Mouse (Mus musculus) ES-Bruce4 (cell line): Measurements from ENCODE around the gene Gm9747. TPM values are rescaled to one million over a fixed set of nuclear protein-coding genes. Genes with fewer than 3 reads are reported as not detected.

Source experiments
- H3K27ac ChIP-seq: 2 replicates; pipeline ENCODE4 v1.5.1; 2012; ENCODE audit warnings: low read length, inconsistent platforms; ENCODE audit not compliant: insufficient read depth
- H3K27me3 ChIP-seq: 2 replicates; pipeline ENCODE4 v1.6.1; 2012; ENCODE audit warnings: mild to moderate bottlenecking, low read length, inconsistent platforms; ENCODE audit not compliant: control insufficient read depth, poor library complexity, insufficient read depth, severe bottlenecking
- H3K36me3 ChIP-seq: 2 replicates; pipeline ENCODE4 v1.6.1; 2012; ENCODE audit warnings: inconsistent platforms, mild to moderate bottlenecking, low read length, moderate library complexity; ENCODE audit not compliant: control insufficient read depth, poor library complexity, insufficient read depth, severe bottlenecking
- H3K4me1 ChIP-seq: one replicate; pipeline ENCODE4 v1.8.1; 2011; ENCODE audit warnings: low read length; ENCODE audit not compliant: control insufficient read depth, insufficient read depth
- H3K4me3 ChIP-seq: 2 replicates; pipeline ENCODE4 v1.5.1; 2011; ENCODE audit warnings: low read depth, mild to moderate bottlenecking, low read length
- H3K9ac ChIP-seq: 2 replicates; pipeline ENCODE4 v1.6.1; 2012; ENCODE audit warnings: low read depth, mild to moderate bottlenecking, inconsistent platforms; ENCODE audit not compliant: poor library complexity, severe bottlenecking
- H3K9me3 ChIP-seq: replicated peaks from 2 replicates; pipeline ENCODE4 v1.6.1; 2012; ENCODE audit warnings: mild to moderate bottlenecking, low read length, inconsistent platforms; ENCODE audit not compliant: control insufficient read depth, poor library complexity, insufficient read depth, severe bottlenecking
- CTCF ChIP-seq: IDR thresholded peaks from one replicate; pipeline ENCODE4 v1.8.1; 2011; ENCODE audit warnings: low read depth, low read length
- EP300 ChIP-seq: IDR thresholded peaks from 2 replicates; pipeline ENCODE4 v1.6.1; 2011; ENCODE audit warnings: low read depth, low read length; ENCODE audit not compliant: insufficient read depth
- POLR2A ChIP-seq: IDR thresholded peaks from one replicate; pipeline ENCODE4 v1.8.1; 2011; ENCODE audit warnings: low read length; ENCODE audit not compliant: insufficient read depth
- polyA plus RNA-seq: library from polyadenylated mRNA; stranded (reverse); fragments of >200 nt; gene quantifications from 2 replicates; pipeline ENCODE4 v1.2.4, GENCODE M21; 2011; ENCODE audit warnings: low read depth; ENCODE audit not compliant: missing spikeins, insufficient read depth, insufficient read length

Gene Gm9747
- polyA plus RNA-seq, 1 experiment: not detected

- H3K27me3 ChIP-seq: no peaks in the 10 kb centered on the region
- no peak overlapping the region for H3K27ac ChIP-seq
- no peak overlapping the region for H3K9ac ChIP-seq
- H3K36me3 ChIP-seq: no peaks in the 10 kb centered on the region
- no peak overlapping the region for H3K4me3 ChIP-seq
- no peaks in the 10 kb centered on the region for H3K4me1 ChIP-seq
- TF ChIP-seq EP300 (no peak), POLR2A (no peak), CTCF (no peak)
- H3K9me3 ChIP-seq: no peaks in the 10 kb centered on the region
Observed at GRCm38 (mm10) chr1:82261638-82262037, 28.7 kb downstream of the Gm9747 start.

GRCm38 (mm10) chr1:82262331-82262730, 29.4 kb downstream of the Gm9747 start:
- Histone ChIP-seq H3K27me3 (no peaks in the 10 kb centered on the region), H3K4me3 (no peak overlapping the region), H3K36me3 (no peaks in the 10 kb centered on the region), H3K9ac (no peak overlapping the region), H3K27ac (no peak overlapping the region), H3K9me3 (no peaks in the 10 kb centered on the region), H3K4me1 (no peaks in the 10 kb centered on the region)
- TF ChIP-seq EP300 (no peak), CTCF (no peak)

GRCm38 (mm10) chr1:82267547-82267946, 34.6 kb downstream of the Gm9747 start:
- H3K36me3 ChIP-seq: no peaks in the 10 kb centered on the region
- H3K27ac ChIP-seq: no peak overlapping the region
- TF ChIP-seq POLR2A (no peak), EP300 (no peak), CTCF (no peak)
- no peak overlapping the region for H3K9ac ChIP-seq
- H3K4me1 ChIP-seq: no peaks in the 10 kb centered on the region
- H3K27me3 ChIP-seq: no peaks in the 10 kb centered on the region
- H3K9me3 ChIP-seq: no peaks in the 10 kb centered on the region
- H3K4me3 ChIP-seq: no peak overlapping the region

- H3K36me3 ChIP-seq: no peaks in the 10 kb centered on the region
- no peaks in the 10 kb centered on the region for H3K9me3 ChIP-seq
- TF ChIP-seq CTCF (no peak), EP300 (no peak), POLR2A (no peak)
- H3K4me3 ChIP-seq: no peak overlapping the region
- H3K27ac ChIP-seq: no peak overlapping the region
- H3K4me1 ChIP-seq: no peaks in the 10 kb centered on the region
- H3K27me3 ChIP-seq: no peaks in the 10 kb centered on the region
- no peak overlapping the region for H3K9ac ChIP-seq
Observed at GRCm38 (mm10) chr1:82272231-82272630, 39.3 kb downstream of the Gm9747 start.

- Histone ChIP-seq H3K4me1 (no peaks in the 10 kb centered on the region), H3K9me3 (no peaks in the 10 kb centered on the region), H3K36me3 (no peaks in the 10 kb centered on the region), H3K4me3 (no peak overlapping the region), H3K27me3 (no peaks in the 10 kb centered on the region), H3K9ac (no peak overlapping the region), H3K27ac (no peak overlapping the region)
- TF ChIP-seq POLR2A (no peak), EP300 (no peak), CTCF (no peak)
Observed at GRCm38 (mm10) chr1:82273529-82273928, 40.6 kb downstream of the Gm9747 start.

- no peaks in the 10 kb centered on the region for H3K4me1 ChIP-seq
- H3K27ac ChIP-seq: no peak overlapping the region
- no peaks in the 10 kb centered on the region for H3K27me3 ChIP-seq
- H3K36me3 ChIP-seq: no peaks in the 10 kb centered on the region
- TF ChIP-seq POLR2A (no peak), EP300 (no peak), CTCF (no peak)
- H3K9me3 ChIP-seq: no peaks in the 10 kb centered on the region
- H3K4me3 ChIP-seq: no peak overlapping the region
- no peak overlapping the region for H3K9ac ChIP-seq
Observed at GRCm38 (mm10) chr1:82274361-82274760, 41.4 kb downstream of the Gm9747 start.
